Mouse (Mus musculus) limb, embryonic 13.5 days (tissue): Measurements from ENCODE around the gene Qprt. TPM values are rescaled to one million over a fixed set of nuclear protein-coding genes. Genes with fewer than 3 reads are reported as not detected.

Source experiments
- ATAC-seq: fragments of 200-750 bp; cut with Nextera tagmentation; 2 replicates; pipeline ENCODE4 v1.8.0; 2017; ENCODE audit warnings: low read depth, moderate number of reproducible peaks, moderate TSS enrichment; ENCODE audit not compliant: low FRiP score
- H3K27ac ChIP-seq: fragments of 300-500 bp; sonication (generic); 2 replicates; pipeline ENCODE4 v1.5.1; 2015; ENCODE audit warnings: inconsistent platforms, mild to moderate bottlenecking, moderate library complexity
- H3K27me3 ChIP-seq: fragments of 300-500 bp; sonication (generic); 2 replicates; pipeline ENCODE4 v1.6.1; 2015; ENCODE audit warnings: mild to moderate bottlenecking, inconsistent platforms
- H3K36me3 ChIP-seq: fragments of 300-500 bp; sonication (generic); 2 replicates; pipeline ENCODE4 v1.6.1; 2015; ENCODE audit warnings: inconsistent platforms, mild to moderate bottlenecking, moderate library complexity
- H3K4me1 ChIP-seq: fragments of 300-500 bp; sonication (generic); 2 replicates; pipeline ENCODE4 v1.6.1; 2015; ENCODE audit warnings: inconsistent platforms
- H3K4me2 ChIP-seq: fragments of 300-500 bp; sonication (generic); replicated peaks from 2 replicates; pipeline ENCODE4 v1.6.1; 2015; ENCODE audit warnings: inconsistent platforms, mild to moderate bottlenecking, moderate library complexity
- H3K4me3 ChIP-seq: fragments of 300-500 bp; sonication (generic); 2 replicates; pipeline ENCODE4 v1.5.1; 2015; ENCODE audit warnings: moderate library complexity, mild to moderate bottlenecking, inconsistent platforms
- H3K9ac ChIP-seq: fragments of 300-500 bp; sonication (generic); 2 replicates; pipeline ENCODE4 v1.6.1; 2015; ENCODE audit warnings: mild to moderate bottlenecking, inconsistent platforms
- H3K9me3 ChIP-seq: fragments of 300-500 bp; sonication (generic); 2 replicates; pipeline ENCODE4 v1.6.1; 2016; ENCODE audit warnings: inconsistent platforms
- WGBS: fragments of 180-500 bp; shearing (Covaris S2); methylation state at CpG from one replicate; pipeline ENCODE4 v1.1.7; 2015; 5-methylcytosine and 5-hydroxymethylcytosine counted together
- polyA plus RNA-seq: library from polyadenylated mRNA; unstranded; fragments of >200 nt; fragmentation: Nextera tagmentation; extraction: Ambion mirVana; gene quantifications from 2 replicates; pipeline ENCODE4 v1.2.1, GENCODE M21; 2015

The Qprt gene
- polyA plus RNA-seq, 1 experiment from 2014 or later = 3.1 TPM

DNA sequence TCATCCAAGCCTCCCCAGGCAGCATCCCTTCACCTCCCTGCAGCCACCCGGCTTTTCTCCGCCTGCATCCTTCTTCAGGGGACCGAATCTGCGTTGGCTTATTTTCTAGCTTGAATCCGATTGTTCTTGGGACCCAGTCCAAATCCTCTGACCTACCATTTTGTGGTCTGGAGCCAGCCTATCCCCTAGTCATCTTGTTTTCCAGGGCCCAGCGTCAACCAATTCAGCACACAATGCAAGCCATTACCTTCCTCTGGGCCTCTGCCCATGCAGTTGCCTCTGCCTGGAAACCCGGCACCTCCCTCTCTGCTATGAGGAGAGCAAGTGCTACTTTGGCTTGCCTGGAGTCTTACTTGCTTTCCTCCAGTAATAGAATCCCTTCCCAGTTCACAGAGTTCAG lies 16.5 kb downstream of the Qprt start:
- ATAC-seq = no peak
- Histone ChIP-seq H3K4me2 (no peak overlapping the region), H3K9ac (no peak overlapping the region), H3K36me3 (no peaks in the 10 kb centered on the region), H3K27me3 (no peaks in the 10 kb centered on the region), H3K27ac (no peak overlapping the region), H3K4me3 (no peak overlapping the region), H3K9me3 (no peaks in the 10 kb centered on the region), H3K4me1 (0 out of 2 replicates have a peak, but pooled peaks cover 4% of the 10 kb centered on the region)
- WGBS = 73% methylated on average over 7 of the region's 7 CpGs

DNA sequence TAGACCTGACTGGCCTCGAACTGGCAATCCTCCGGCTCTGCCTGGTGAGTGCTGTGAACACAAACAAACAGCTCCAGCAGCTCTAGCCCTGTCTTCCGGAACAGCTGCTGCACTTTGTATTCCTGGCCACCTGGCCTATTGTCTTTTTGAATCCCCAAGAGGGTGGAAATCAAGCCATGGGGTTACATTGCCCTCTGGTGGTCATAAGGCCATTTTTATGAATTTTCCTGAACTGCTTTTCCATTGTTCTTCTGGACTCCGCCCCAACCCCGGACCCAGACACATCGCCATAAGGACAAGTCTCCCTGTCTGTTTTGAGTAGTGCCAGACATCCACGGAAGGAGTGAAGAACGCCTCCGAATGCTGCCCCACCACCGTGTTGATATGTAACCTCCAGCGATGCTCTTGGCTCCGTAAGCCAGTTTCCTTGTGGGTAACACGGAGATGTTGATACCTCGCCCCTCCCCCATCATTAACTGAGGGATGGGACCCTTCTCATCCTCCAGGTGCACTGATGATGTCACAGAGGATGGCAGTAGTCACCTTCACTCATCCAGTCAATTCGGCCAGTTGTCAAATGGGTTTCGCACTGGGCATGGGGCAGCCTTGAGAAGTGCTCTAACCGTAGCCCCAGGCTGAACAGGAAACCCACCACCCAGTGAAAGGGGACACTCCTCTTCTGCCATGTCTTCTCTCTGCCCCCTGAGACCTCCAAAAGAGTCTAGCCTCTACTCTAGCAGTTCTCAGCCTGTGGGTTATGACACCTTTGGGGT lies 17.3 kb downstream of the Qprt start:
- Histone ChIP-seq H3K4me3 (peak overlapping the region; percentile 37), H3K9me3 (no peaks in the 10 kb centered on the region), H3K4me2 (peak overlapping the region; percentile 56), H3K27me3 (no peaks in the 10 kb centered on the region), H3K27ac (0 out of 2 replicates have a peak overlapping the region, but pooled peaks have one; percentile 2), H3K36me3 (no peaks in the 10 kb centered on the region), H3K4me1 (0 out of 2 replicates have a peak, but pooled peaks cover 4% of the 10 kb centered on the region), H3K9ac (peak overlapping the region; percentile 40; the same call in 1 of the 2 replicates)
- WGBS = 14% methylated on average over 17 of the region's 17 CpGs
- ATAC-seq = peak; percentile 84

DNA sequence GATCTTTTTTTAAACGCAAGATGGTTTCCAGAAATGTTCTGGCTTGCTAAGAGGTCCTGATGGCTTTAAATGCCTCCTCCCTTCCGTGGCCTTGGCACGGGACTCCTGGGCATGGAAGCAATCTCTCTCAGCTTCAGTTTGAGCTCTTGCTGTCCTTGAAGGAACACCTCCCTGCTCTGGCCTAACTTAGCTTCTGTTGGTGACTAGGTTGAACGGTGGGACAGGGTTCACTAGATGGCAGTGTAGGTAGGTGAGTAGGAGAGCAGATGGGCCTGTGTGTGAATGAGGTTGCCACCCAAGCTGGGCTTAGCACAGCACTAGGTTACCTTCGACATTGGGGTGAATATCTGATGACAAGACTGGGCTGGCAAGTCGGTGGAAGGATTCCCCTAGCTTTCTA lies 18.1 kb downstream of the Qprt start:
- peak overlapping the region; percentile 2; the same call in 1 of the 2 replicates for H3K27ac ChIP-seq
- 0 out of 2 replicates have a peak, but pooled peaks cover 4% of the 10 kb centered on the region for H3K4me1 ChIP-seq
- WGBS = 60% methylated on average over 6 of the region's 6 CpGs
- H3K36me3 ChIP-seq = no peaks in the 10 kb centered on the region
- no peak for ATAC-seq
- no peak overlapping the region for H3K4me3 ChIP-seq
- no peak overlapping the region for H3K9ac ChIP-seq
- no peaks in the 10 kb centered on the region for H3K27me3 ChIP-seq
- no peak overlapping the region; the same call in 1 of the 2 replicates for H3K4me2 ChIP-seq
- H3K9me3 ChIP-seq = no peaks in the 10 kb centered on the region

DNA sequence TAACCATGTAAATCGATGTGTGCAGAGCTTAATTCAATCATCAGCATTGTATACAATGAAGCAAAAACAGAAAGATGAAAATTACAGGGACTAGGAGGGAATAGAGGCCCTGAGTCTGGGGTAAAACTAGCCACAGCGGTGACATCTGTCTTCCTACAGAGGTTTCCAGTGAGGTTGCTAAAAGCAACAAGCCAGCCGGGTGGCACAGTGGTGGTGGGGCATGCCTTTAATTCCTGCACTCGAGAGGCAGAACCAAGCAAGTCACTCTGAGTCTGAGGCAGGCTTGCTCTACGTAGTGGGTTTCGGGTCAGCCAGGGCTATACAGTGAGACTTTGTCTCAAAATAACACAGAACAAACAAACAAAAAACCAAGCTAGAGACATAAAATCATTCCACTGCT lies 19.9 kb downstream of the Qprt start:
- 74% methylated on average over 6 of the region's 6 CpGs for WGBS
- Histone ChIP-seq H3K9me3 (no peaks in the 10 kb centered on the region), H3K27me3 (no peaks in the 10 kb centered on the region), H3K4me2 (no peak overlapping the region), H3K4me3 (no peak overlapping the region), H3K9ac (no peak overlapping the region), H3K36me3 (no peaks in the 10 kb centered on the region), H3K27ac (no peak overlapping the region), H3K4me1 (0 out of 2 replicates have a peak, but pooled peaks cover 4% of the 10 kb centered on the region)
- ATAC-seq = no peak

GRCm38 (mm10) chr7:127101451-127102016 lies 20.5 kb downstream of the Qprt start:
- Histone ChIP-seq H3K27ac (no peak overlapping the region), H3K4me3 (no peak overlapping the region), H3K4me1 (0 out of 2 replicates have a peak, but pooled peaks cover 4% of the 10 kb centered on the region), H3K9me3 (no peaks in the 10 kb centered on the region), H3K9ac (no peak overlapping the region), H3K27me3 (no peaks in the 10 kb centered on the region), H3K36me3 (no peaks in the 10 kb centered on the region), H3K4me2 (no peak overlapping the region)
- ATAC-seq = no peak
- WGBS = 39% methylated on average over 2 of the region's 2 CpGs

DNA sequence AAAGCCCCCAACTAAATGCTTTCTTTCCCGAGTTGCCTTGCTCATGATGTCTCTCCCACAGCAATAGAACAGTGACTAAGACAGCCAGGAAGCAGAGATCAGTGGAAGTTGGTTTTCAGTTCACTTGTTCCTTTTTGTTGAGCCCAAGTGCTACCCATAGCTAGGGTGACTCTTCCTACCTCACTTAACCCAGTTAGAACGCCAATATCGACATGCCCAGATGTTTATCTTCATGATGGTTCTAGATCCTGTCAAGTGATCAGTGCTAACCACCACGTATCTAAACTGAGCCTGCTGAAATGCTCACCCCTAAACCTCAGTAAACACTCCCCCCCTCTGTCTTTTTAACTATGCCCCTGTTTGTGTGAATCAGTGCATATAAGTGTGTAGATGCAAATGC lies 22.5 kb downstream of the Qprt start:
- Histone ChIP-seq H3K27ac (no peak overlapping the region), H3K4me2 (no peak overlapping the region)
- ATAC-seq = no peak

GRCm38 (mm10) chr7:127098950-127099349 lies 23.1 kb downstream of the Qprt start:
- Histone ChIP-seq H3K27me3 (no peaks in the 10 kb centered on the region), H3K4me3 (no peak overlapping the region), H3K36me3 (no peaks in the 10 kb centered on the region), H3K27ac (no peak overlapping the region), H3K4me2 (no peak overlapping the region), H3K4me1 (0 out of 2 replicates have a peak, but pooled peaks cover 5% of the 10 kb centered on the region), H3K9ac (no peak overlapping the region), H3K9me3 (no peaks in the 10 kb centered on the region)
- ATAC-seq = no peak
- 84% methylated on average over 4 of the region's 4 CpGs for WGBS

More for the DNA sequence above, 22.5 kb downstream of the Qprt start:
- 84% methylated on average over 4 of the region's 4 CpGs for WGBS
- H3K9ac ChIP-seq = no peak overlapping the region
- H3K9me3 ChIP-seq = no peaks in the 10 kb centered on the region
- no peaks in the 10 kb centered on the region for H3K27me3 ChIP-seq
- no peaks in the 10 kb centered on the region for H3K36me3 ChIP-seq
- no peak overlapping the region for H3K4me3 ChIP-seq
- 0 out of 2 replicates have a peak, but pooled peaks cover 9% of the 10 kb centered on the region for H3K4me1 ChIP-seq

DNA sequence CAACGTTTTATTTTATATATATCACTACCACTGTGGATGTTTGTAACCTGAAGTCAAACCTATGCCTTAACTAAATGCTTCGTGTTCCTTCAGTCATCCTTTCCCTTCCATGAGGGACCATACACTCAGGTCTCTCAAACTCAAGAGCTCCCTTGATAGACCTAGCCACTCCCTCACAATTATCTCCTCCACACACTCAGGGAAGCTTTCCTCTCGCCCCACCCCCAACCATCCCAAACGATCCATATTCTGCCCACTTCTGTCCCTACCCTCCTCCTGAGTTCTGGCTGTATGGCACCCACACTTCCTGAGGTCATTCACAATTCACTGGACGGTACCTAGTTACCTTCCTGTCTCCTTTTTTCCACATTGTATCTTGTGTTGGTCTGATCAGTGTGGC lies 23.5 kb downstream of the Qprt start:
- Histone ChIP-seq H3K4me3 (no peak overlapping the region), H3K4me1 (0 out of 2 replicates have a peak, but pooled peaks cover 5% of the 10 kb centered on the region), H3K36me3 (no peaks in the 10 kb centered on the region), H3K4me2 (no peak overlapping the region), H3K27me3 (no peaks in the 10 kb centered on the region), H3K9me3 (no peaks in the 10 kb centered on the region), H3K27ac (no peak overlapping the region), H3K9ac (no peak overlapping the region)
- ATAC-seq = no peak
- WGBS = 81% methylated on average over 5 of the region's 5 CpGs

- ATAC-seq = no peak
- no peaks in the 10 kb centered on the region for H3K27me3 ChIP-seq
- no peak overlapping the region for H3K4me3 ChIP-seq
- no peaks in the 10 kb centered on the region for H3K9me3 ChIP-seq
- no peak overlapping the region; the same call in 1 of the 2 replicates for H3K27ac ChIP-seq
- H3K9ac ChIP-seq = no peak overlapping the region
- 0 out of 2 replicates have a peak, but pooled peaks cover 8% of the 10 kb centered on the region for H3K4me1 ChIP-seq
- WGBS = 59% methylated on average over 7 of the region's 7 CpGs
- no peak overlapping the region for H3K4me2 ChIP-seq
- H3K36me3 ChIP-seq = no peaks in the 10 kb centered on the region
Observed at GRCm38 (mm10) chr7:127096456-127096855, 25.6 kb downstream of the Qprt start.

- no peak overlapping the region for H3K4me3 ChIP-seq
- no peak overlapping the region for H3K4me2 ChIP-seq
- 74% methylated on average over 3 of the region's 3 CpGs for WGBS
- H3K27ac ChIP-seq = no peak overlapping the region
- no peaks in the 10 kb centered on the region for H3K9me3 ChIP-seq
- no peak for ATAC-seq
- H3K4me1 ChIP-seq = 0 out of 2 replicates have a peak, but pooled peaks cover 13% of the 10 kb centered on the region
- no peaks in the 10 kb centered on the region for H3K36me3 ChIP-seq
- H3K27me3 ChIP-seq = no peaks in the 10 kb centered on the region
- H3K9ac ChIP-seq = no peak overlapping the region
Observed at GRCm38 (mm10) chr7:127093914-127094313, 28.1 kb downstream of the Qprt start.

GRCm38 (mm10) chr7:127091114-127091896 lies 30.7 kb downstream of the Qprt start, which contains the start of gene AI467606:
TSS of gene AI467606 (plus strand) at chr7:127091359.
- Histone ChIP-seq H3K4me3 (peak within 1 kb of the TSS; percentile 16), H3K27ac (no peak within 1 kb of the TSS), H3K4me1 (0 out of 2 replicates have a peak, but pooled peaks cover 12% of the 10 kb centered on the region), H3K9me3 (no peaks in the 10 kb centered on the region), H3K36me3 (no peaks in the 10 kb centered on the region), H3K9ac (no peak within 1 kb of the TSS), H3K27me3 (0 out of 2 replicates have a peak, but pooled peaks cover 2% of the 10 kb centered on the region), H3K4me2 (peak within 1 kb of the TSS; percentile 46)
- peak; percentile 32; the same call in 1 of the 2 replicates for ATAC-seq
- WGBS = 58% methylated on average over 16 of the region's 16 CpGs
